Mouse (Mus musculus) heart, adult 2 months (tissue): Measurements from ENCODE around the gene Ergic3.

Source experiments
- CTCF ChIP-seq: fragments of 200-600 bp; IDR thresholded peaks from 2 replicates; pipeline ENCODE4 v1.8.1; 2022; ENCODE audit warnings: antibody characterized with exemption, mild to moderate bottlenecking, moderate library complexity
- POLR2A ChIP-seq: fragments of 200-500 bp; IDR thresholded peaks from 2 replicates; pipeline ENCODE4 v1.6.1; 2011; ENCODE audit warnings: mild to moderate bottlenecking, low read depth, low read length, control low read depth; ENCODE audit not compliant: insufficient read depth

GRCm38 (mm10) chr2:156021765-156022164, 13.9 kb downstream of the Ergic3 start:
- TF ChIP-seq POLR2A, result no peak
- TF ChIP-seq CTCF, result no peak
